Mouse (Mus musculus) neutrophil, adult 5-6 weeks (primary cell): ENCODE measurements around the gene Rab6b. TPM values are rescaled to one million over a fixed set of nuclear protein-coding genes. Genes with fewer than 3 reads are reported as not detected.

Source experiments
- ATAC-seq: fragments of 151-379, 151-347 bp; 2 replicates; pipeline ENCODE4 v1.8.0; 2017; ENCODE audit warnings: mild to moderate bottlenecking, moderate TSS enrichment; ENCODE audit not compliant: insufficient number of reproducible peaks, poor library complexity, low FRiP score, severe bottlenecking; ENCODE audit errors: extremely low read depth
- total RNA-seq: library from RNA; stranded (forward); fragments of 200-1000 nt; gene quantifications from 2 replicates; pipeline ENCODE4 v1.2.3, GENCODE M21; 2017

Rab6b gene
- 2.2 and 2.9 TPM in 2 replicates for total RNA-seq

DNA sequence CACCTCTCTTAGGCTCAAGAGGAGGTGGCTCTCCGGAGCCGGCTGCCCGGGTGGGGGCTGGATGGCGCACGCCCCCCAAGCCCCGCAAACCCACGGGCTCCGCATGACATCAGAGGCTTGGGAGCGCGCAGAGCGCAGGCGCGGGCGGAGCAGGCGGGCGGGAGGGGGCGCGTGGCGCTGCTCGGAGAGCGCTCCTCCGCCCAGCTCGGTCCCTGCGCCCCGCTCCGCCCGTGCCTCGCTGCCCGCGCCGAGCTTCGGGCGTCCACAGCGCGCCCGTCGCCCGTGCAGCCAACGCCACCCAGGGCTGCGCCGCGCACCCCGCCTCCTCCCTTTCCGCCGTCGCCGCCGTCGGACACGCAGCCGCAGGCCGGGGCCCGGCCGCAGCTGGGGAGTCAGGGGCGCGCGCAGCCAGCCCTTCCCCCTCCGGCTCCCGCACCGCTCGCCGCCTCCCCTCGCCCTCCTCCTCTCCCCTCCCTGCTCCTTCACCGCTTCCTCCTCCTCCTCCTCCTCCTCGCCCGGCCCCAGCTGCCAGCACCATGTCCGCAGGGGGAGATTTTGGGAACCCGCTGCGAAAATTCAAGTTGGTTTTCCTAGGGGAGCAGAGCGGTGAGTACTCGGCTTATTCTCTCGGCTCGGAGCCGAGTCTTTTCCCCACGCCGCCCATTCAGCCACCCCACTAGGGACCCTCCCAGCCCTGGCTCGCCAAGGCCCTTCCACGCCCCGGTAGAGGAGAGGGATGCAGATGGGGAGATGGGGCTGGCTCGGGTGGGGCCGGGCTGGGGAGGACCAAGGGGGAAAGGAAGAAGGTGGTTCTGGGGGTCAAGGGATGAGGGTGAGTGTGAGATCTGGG is at the start of gene Rab6b:
Gene Rab6b (plus strand): TSS at position 167 of the 850 bp plus-strand sequence.
- ATAC-seq, result no peak

DNA sequence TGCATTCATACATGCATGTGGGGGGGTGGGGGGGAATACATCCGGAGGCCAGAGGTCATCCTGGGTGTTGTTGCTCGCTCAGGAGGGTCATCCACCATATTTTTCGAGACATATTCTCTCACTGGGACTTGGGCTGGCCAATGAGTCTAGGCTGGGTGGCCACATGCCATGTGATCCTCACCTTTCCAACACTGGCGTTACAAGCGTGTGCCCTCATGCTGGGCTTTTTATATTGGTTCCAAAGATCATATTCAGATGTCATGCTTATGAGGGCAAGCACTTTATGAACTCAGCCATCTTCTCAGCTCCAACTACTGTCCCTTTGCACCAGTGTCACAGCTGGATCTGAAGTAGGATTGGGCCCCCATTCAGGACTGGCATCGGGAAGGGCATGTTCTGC is 48.0 kb upstream of the Rab6b start:
- no peak for ATAC-seq

GRCm38 (mm10) chr9:103066845-103067244 is 44.7 kb upstream of the Rab6b start:
- ATAC-seq, result no peak

- ATAC-seq, result no peak
Measured at GRCm38 (mm10) chr9:103067651-103068050, 43.9 kb upstream of the Rab6b start.

GRCm38 (mm10) chr9:103068769-103069168 is 42.8 kb upstream of the Rab6b start:
- no peak for ATAC-seq

DNA sequence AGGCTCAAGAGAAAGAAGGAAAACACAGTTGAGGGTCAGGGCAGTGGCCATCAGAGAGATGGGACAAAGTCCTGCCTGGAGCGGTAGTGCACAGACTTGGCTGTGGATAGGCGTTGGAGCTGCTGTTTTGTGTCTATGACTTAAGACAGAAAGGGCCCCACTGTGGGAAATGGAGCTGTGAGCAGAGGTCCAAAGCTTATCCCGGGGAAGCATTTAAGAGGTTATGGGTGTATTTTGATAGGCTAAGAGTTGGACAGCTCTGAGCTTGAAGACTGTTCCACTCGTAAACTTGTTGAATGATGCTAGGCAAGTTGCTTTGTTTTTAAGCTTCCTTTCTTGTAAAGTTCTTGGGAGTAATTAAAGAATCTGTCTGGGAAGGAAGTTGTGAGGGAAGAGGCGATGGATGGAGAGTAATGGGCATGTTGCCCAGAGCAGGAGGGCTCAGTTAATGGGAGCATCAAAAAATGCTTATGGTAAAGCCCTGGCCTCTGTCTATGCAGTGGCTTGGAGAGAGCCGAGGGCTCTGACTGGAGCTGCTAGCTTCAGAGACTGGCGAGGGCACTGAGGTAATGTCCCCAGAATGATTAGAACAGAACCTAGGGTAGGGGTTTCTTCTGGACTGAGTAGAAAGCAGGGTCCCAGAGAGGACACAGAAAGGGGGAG is 39.9 kb upstream of the Rab6b start:
- no peak for ATAC-seq

DNA sequence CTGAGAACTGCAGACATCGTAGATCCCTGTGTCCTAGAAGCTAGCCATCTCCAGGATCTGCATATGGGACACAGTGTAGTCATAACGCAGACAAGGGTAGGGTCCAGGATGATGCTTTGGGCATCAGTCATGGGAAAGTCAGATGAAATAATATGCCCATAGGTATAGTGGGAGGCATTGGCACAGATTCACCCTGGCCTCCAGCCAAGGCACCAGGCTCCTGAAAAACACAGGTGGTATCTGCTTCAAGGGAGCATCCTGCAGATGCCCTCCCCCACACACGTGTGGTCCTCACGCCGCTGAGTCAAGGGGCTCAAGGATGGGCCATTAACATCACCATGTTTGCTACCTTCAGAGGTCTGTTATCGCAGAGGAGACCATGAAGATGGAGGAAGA is 39.4 kb upstream of the Rab6b start:
- ATAC-seq, result no peak

- no peak for ATAC-seq
Measured at GRCm38 (mm10) chr9:103072926-103073515, 38.6 kb upstream of the Rab6b start.

- ATAC-seq, result no peak
Measured at GRCm38 (mm10) chr9:103076836-103077531, 34.6 kb upstream of the Rab6b start.

DNA sequence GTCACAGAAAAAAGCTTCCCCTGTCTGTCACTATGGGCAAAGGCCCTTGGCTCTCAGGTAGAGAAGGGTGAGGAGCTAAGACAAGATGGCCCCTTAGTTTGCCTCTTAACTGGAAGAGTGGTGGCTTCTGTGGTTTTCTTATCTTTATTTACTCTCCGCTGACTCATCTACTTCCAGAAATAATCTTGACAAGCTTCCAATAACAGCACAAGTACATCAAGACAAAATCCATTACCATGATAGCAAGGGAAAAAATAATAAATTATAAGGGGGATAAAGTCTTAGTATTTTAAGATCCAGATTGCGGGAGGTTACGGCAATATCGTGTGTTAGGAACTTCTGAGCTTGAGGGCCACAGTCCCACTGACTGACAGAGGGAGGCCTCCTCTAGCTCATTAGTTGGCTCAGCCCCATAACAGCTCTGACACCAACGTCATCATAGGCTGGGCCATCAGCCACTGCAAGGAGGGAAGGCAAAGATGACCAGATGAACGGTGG is 33.3 kb upstream of the Rab6b start:
- no peak for ATAC-seq

- no peak for ATAC-seq
Measured at GRCm38 (mm10) chr9:103080211-103080610, 31.4 kb upstream of the Rab6b start.

GRCm38 (mm10) chr9:103082246-103082975 is 29.2 kb upstream of the Rab6b start:
- ATAC-seq, result no peak

GRCm38 (mm10) chr9:103083405-103083804 is 28.2 kb upstream of the Rab6b start:
- ATAC-seq, result no peak

- no peak for ATAC-seq
Measured at GRCm38 (mm10) chr9:103086736-103087135, 24.9 kb upstream of the Rab6b start.

DNA sequence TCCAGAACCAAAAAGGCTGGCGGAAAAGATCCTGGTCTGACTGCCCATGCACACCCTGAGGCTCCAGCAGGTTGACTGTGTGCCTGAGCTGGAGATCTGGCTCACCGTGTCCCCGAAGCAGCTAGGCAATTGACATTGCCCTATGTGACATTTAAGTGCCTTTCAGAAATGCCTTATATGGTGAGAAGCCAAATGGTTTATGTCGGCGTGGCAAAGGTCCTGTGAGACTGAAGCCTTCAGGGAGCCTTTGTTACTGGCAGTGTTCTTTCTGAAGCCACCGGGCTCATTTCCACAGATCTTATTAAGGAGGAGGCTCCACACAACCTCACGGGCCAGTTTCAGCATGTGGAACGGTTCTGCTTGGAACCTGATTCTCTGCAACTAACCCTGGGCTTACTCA is 24.3 kb upstream of the Rab6b start:
- no peak for ATAC-seq

- no peak for ATAC-seq
Measured at GRCm38 (mm10) chr9:103088661-103089060, 22.9 kb upstream of the Rab6b start.

GRCm38 (mm10) chr9:103090116-103090875 is 21.3 kb upstream of the Rab6b start:
- no peak for ATAC-seq
